Mouse (Mus musculus) bone marrow, adult 2 months (tissue): ENCODE results near the gene Sema3a. TPM values are rescaled to one million over a fixed set of nuclear protein-coding genes. Genes with fewer than 3 reads are reported as not detected.

ENCODE experiments used
- H3K27ac ChIP-seq: fragments of 200-500 bp; 2 replicates; pipeline ENCODE4 v1.5.1; 2012; ENCODE audit warnings: low read depth, mild to moderate bottlenecking, control low read depth, inconsistent platforms, low read length; ENCODE audit not compliant: control insufficient read depth, poor library complexity, insufficient read depth
- H3K4me1 ChIP-seq: fragments of 200-500 bp; 2 replicates; pipeline ENCODE4 v1.6.1; 2011; ENCODE audit warnings: low read length; ENCODE audit not compliant: control insufficient read depth, insufficient read depth
- H3K4me3 ChIP-seq: fragments of 200-500 bp; replicated peaks from 2 replicates; pipeline ENCODE3; 2011; ENCODE audit warnings: mild to moderate bottlenecking, low read depth, low read length, control low read depth; ENCODE audit not compliant: control insufficient read depth
- CTCF ChIP-seq: fragments of 200-500 bp; IDR thresholded peaks from 2 replicates; pipeline ENCODE4 v1.5.1; 2011; ENCODE audit warnings: low read length, control low read depth; ENCODE audit not compliant: control insufficient read depth, insufficient read depth
- POLR2A ChIP-seq: fragments of 200-500 bp; IDR thresholded peaks from 2 replicates; pipeline ENCODE4 v1.6.1; 2011; ENCODE audit warnings: low read depth, mild to moderate bottlenecking, control low read depth, low read length, borderline replicate concordance; ENCODE audit not compliant: control insufficient read depth
- WGBS: fragments of 180-500 bp; shearing (Covaris S2); methylation state at CpG from one replicate; pipeline ENCODE4 v1.1.7; 2018; 5-methylcytosine and 5-hydroxymethylcytosine counted together
- polyA plus RNA-seq: library from polyadenylated mRNA; stranded (reverse); fragments of >200 nt; gene quantifications from 2 replicates; pipeline ENCODE4 v1.2.4, GENCODE M21; 2011; ENCODE audit warnings: low replicate concordance; ENCODE audit not compliant: missing spikeins, insufficient read depth, insufficient read length

The Sema3a gene
- polyA plus RNA-seq, 1 experiment, result 2.6 TPM

GRCm38 (mm10) chr5:13384714-13385113 lies 259.5 kb downstream of the Sema3a start:
- 63% methylated on average over 4 of the region's 4 CpGs for WGBS
- H3K27ac ChIP-seq, result no peak overlapping the region

DNA sequence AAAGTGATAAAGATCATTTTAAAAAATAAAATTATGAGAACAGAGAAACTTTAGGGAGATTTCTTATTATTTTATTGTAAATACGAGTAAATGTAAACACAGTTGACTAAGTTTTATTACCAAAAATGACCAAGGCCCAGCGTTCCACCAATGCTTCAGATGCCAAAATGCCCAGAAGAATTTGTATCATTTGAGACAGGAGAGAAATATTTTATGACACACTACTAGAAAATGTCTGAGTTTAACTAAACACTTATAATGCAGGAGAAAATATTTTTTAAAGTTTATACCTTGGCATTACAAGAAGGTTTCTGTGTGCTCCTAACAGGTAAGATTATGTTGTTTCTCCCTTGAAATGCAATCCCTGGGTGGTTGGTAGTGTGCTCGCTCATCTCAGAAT lies 261.4 kb downstream of the Sema3a start:
- TF ChIP-seq POLR2A, result no peak
- TF ChIP-seq CTCF, result no peak
- Histone ChIP-seq H3K27ac (no peak overlapping the region), H3K4me1 (no peaks in the 10 kb centered on the region), H3K4me3 (no peak overlapping the region)
- 76% methylated on average over 3 of the region's 3 CpGs for WGBS

More at GRCm38 (mm10) chr5:13384714-13385113, 259.5 kb downstream of the Sema3a start:
- no peak overlapping the region for H3K4me3 ChIP-seq
- H3K4me1 ChIP-seq, result no peaks in the 10 kb centered on the region
- no peak for TF ChIP-seq POLR2A
- TF ChIP-seq CTCF, result no peak

GRCm38 (mm10) chr5:13387679-13388078 lies 262.5 kb downstream of the Sema3a start:
- no peak overlapping the region for H3K4me3 ChIP-seq
- no peak overlapping the region for H3K27ac ChIP-seq
- no peaks in the 10 kb centered on the region for H3K4me1 ChIP-seq
- 71% methylated on average over 3 of the region's 3 CpGs for WGBS
- TF ChIP-seq POLR2A (no peak), CTCF (no peak)

DNA sequence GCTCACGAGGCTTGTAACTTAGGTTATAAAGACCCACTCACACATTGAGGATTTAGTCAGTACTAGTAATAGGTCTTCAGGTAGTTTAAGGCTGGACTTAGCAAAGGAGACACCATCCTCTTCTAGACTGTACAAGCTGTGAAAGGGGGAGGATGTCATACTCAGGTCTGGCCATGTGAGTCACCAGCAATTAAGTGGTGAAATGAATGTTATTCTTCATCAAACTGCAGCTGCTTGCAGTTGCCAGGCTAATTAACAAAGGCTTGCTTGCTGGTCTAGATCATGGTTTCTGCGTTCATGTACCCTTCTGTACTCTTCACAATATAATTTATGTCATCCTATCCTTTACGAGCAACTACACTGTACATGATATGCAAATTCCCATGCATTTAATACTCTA lies 264.8 kb downstream of the Sema3a start:
- 70% methylated on average over 3 of the region's 3 CpGs for WGBS
- no peak overlapping the region for H3K27ac ChIP-seq
- no peaks in the 10 kb centered on the region for H3K4me1 ChIP-seq
- TF ChIP-seq CTCF (no peak), POLR2A (no peak)
- no peak overlapping the region for H3K4me3 ChIP-seq

DNA sequence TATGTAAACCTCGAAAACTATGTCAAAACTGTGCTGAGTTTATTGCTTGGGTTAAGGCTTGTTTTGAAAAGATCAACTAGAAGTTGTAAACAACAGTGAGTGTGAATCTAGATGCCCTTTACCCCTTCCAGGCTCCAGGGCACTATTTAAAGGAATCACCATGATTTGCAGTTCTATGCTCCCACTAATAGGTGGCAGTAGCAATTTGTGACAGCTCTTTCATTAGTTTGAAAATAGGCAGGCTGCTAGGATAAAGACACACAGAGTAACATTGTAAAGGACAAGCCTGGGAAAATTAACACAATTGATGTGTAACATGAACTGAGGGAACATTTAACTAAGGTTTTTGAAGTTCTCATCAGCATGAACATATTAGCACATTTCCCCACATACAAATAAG lies 280.2 kb downstream of the Sema3a start:
- no peaks in the 10 kb centered on the region for H3K4me1 ChIP-seq
- TF ChIP-seq POLR2A (no peak), CTCF (no peak)
- no peak overlapping the region for H3K27ac ChIP-seq
- 32% methylated on average over 1 of the region's 1 CpGs for WGBS
- no peak overlapping the region for H3K4me3 ChIP-seq

DNA sequence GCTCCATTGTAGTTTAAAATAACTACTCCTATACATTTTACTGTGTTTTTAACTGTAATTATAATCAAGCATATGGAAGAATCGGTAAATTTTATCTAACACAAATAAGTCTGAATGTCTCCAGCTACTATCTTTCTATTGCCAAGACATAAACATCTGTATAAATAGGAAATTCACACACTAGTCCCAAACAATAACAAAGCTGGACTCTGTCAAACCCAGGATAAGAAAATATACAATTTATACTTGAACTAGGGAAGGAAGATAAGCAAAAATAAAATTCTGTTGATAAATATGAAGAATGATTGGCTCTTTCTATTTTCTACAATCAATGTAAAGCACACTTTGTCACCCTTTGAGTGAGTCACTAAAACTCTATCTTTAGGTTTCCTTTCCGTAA lies 280.9 kb downstream of the Sema3a start:
- WGBS, result 65% methylated on average over 2 of the region's 2 CpGs
- H3K27ac ChIP-seq, result no peak overlapping the region
- no peak overlapping the region for H3K4me3 ChIP-seq
- TF ChIP-seq CTCF (no peak), POLR2A (no peak)
- no peaks in the 10 kb centered on the region for H3K4me1 ChIP-seq

DNA sequence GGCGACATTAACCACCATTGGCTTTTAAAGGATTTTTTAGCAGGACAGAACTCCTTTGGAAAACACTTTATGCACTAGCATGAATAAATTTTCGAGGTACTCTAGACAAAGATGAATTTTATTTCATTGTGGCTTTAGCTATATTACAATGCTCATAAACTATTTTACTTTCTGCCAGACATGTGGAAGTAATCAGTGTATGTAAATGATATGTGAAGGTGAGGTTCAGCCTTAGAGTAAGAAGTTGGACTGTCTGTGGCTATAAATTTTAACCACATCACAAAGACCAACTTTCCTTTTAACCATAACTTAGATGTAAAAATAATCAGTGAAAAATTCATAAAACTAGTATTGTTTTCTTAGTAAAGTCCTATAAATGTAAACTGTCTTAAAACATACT lies 286.7 kb downstream of the Sema3a start:
- H3K4me3 ChIP-seq, result no peak overlapping the region
- TF ChIP-seq POLR2A (no peak), CTCF (no peak)
- no peaks in the 10 kb centered on the region for H3K4me1 ChIP-seq
- 57% methylated on average over 2 of the region's 2 CpGs for WGBS
- H3K27ac ChIP-seq, result no peak overlapping the region

GRCm38 (mm10) chr5:13413915-13414525 lies 288.8 kb downstream of the Sema3a start:
- Histone ChIP-seq H3K4me3 (no peak overlapping the region), H3K4me1 (no peaks in the 10 kb centered on the region), H3K27ac (no peak overlapping the region)
- 71% methylated on average over 2 of the region's 2 CpGs for WGBS
- TF ChIP-seq CTCF (no peak), POLR2A (no peak)
